Mouse (Mus musculus) CH12.LX (cell line): ENCODE measurements at regions not wholly inside any gene's neighbourhood (a gene's known extent, or its start where the extent isn't known, plus 50 kb on each side); places are given as distances from the start of the nearest gene placed in this dataset.

Experiments
- DNase-seq: peaks from one replicate; pipeline ENCODE4 v3.0.0-alpha.2; 2013; ENCODE audit errors: extremely low read depth
- H3K27ac ChIP-seq: 2 replicates; pipeline ENCODE4 v1.5.1; 2012; ENCODE audit warnings: low read depth, mild to moderate bottlenecking, control low read depth, moderate library complexity; ENCODE audit not compliant: insufficient read depth
- H3K27me3 ChIP-seq: replicated peaks from 2 replicates; pipeline ENCODE3; 2012; ENCODE audit warnings: inconsistent platforms
- H3K36me3 ChIP-seq, 2 experiments: replicated peaks in 1 of 2; 2 replicates each; pipeline versions ENCODE3 to v1.6.1; 2012; ENCODE audit warnings: inconsistent platforms in 1 of 2, low read length in 1 of 2, mild to moderate bottlenecking in 1 of 2, mixed read lengths in 1 of 2, moderate library complexity in 1 of 2; ENCODE audit not compliant: control insufficient read depth in 1 of 2, insufficient read depth in 1 of 2
- H3K4me1 ChIP-seq, 2 experiments: 2 replicates each; pipeline ENCODE4 v1.6.1; 2012; ENCODE audit warnings: inconsistent platforms in 1 of 2, moderate library complexity in 1 of 2; ENCODE audit not compliant: insufficient read depth in 2 of 2, control insufficient read depth in 1 of 2
- H3K4me2 ChIP-seq: 2 replicates; pipeline ENCODE4 v1.6.1; 2012; ENCODE audit warnings: low read depth, mild to moderate bottlenecking, control low read depth; ENCODE audit not compliant: poor library complexity, insufficient read depth, severe bottlenecking
- H3K4me3 ChIP-seq, 3 experiments: fragments of 150-350 bp in 1 of 3; sonication (generic) in 1 of 3; replicated peaks in 1 of 3; 2 replicates each; pipeline versions ENCODE3 to v1.5.1; 2011 to 2012; ENCODE audit warnings: low read depth in 2 of 3, low read length in 2 of 3, mild to moderate bottlenecking in 2 of 3, moderate library complexity in 2 of 3, control low read depth in 1 of 3, improper control_type of control experiment in 1 of 3, inconsistent platforms in 1 of 3, mixed read lengths in 1 of 3; ENCODE audit not compliant: poor library complexity in 1 of 3
- H3K79me2 ChIP-seq: replicated peaks from 2 replicates; pipeline ENCODE4 v1.6.1; 2012; ENCODE audit warnings: mild to moderate bottlenecking, moderate library complexity; ENCODE audit not compliant: control insufficient read depth, poor library complexity, insufficient read depth, severe bottlenecking; ENCODE audit errors: extremely low read depth
- H3K9ac ChIP-seq: 2 replicates; pipeline ENCODE4 v1.6.1; 2012; ENCODE audit warnings: low read depth, mild to moderate bottlenecking, control low read depth, moderate library complexity; ENCODE audit not compliant: insufficient read depth
- H3K9me3 ChIP-seq: replicated peaks from 2 replicates; pipeline ENCODE3; 2012; ENCODE audit warnings: low read length, inconsistent platforms, mixed read lengths
- BHLHE40 ChIP-seq: IDR thresholded peaks from 2 replicates; pipeline ENCODE4 v1.6.1; 2011; ENCODE audit warnings: mild to moderate bottlenecking, low read depth, low read length, improper control_type of control experiment
- CHD1 ChIP-seq: IDR thresholded peaks from 2 replicates; pipeline ENCODE4 v1.6.1; 2012; ENCODE audit warnings: low read depth, low read length, improper control_type of control experiment, inconsistent platforms
- CHD2 ChIP-seq: IDR thresholded peaks from 2 replicates; pipeline ENCODE4 v1.6.1; 2011; ENCODE audit warnings: low read length, improper control_type of control experiment
- CTCF ChIP-seq, 2 experiments: IDR thresholded peaks in 1 of 2; conservative IDR thresholded peaks in 1 of 2; 2 replicates each; pipeline ENCODE4 v1.5.1; 2011 to 2012; ENCODE audit warnings: low read depth in 2 of 2, low read length in 2 of 2, improper control_type of control experiment in 1 of 2, inconsistent platforms in 1 of 2, mild to moderate bottlenecking in 1 of 2, moderate library complexity in 1 of 2
- EP300 ChIP-seq: IDR thresholded peaks from 2 replicates; pipeline ENCODE4 v1.6.1; 2011; ENCODE audit warnings: low read length, improper control_type of control experiment
- ETS1 ChIP-seq: conservative IDR thresholded peaks from 2 replicates; pipeline ENCODE4 v1.6.1; 2012; ENCODE audit warnings: low read depth, mild to moderate bottlenecking, inconsistent platforms, low read length, improper control_type of control experiment, moderate library complexity
- GABPA ChIP-seq: IDR thresholded peaks from 2 replicates; pipeline ENCODE4 v1.6.1; 2012; ENCODE audit warnings: low read depth, low read length, improper control_type of control experiment, inconsistent platforms; ENCODE audit not compliant: insufficient replicate concordance
- HCFC1 ChIP-seq: IDR thresholded peaks from 2 replicates; pipeline ENCODE4 v1.6.1; 2012; ENCODE audit warnings: low read depth, mild to moderate bottlenecking, inconsistent platforms, low read length, improper control_type of control experiment
- IRF4 ChIP-seq: IDR thresholded peaks from 2 replicates; pipeline ENCODE4 v1.6.1; 2014; ENCODE audit warnings: low read depth, mild to moderate bottlenecking, inconsistent platforms, low read length, improper control_type of control experiment
- JUN ChIP-seq: IDR thresholded peaks from 2 replicates; pipeline ENCODE4 v1.6.1; 2011; ENCODE audit warnings: low read depth, mild to moderate bottlenecking, low read length, improper control_type of control experiment, moderate library complexity; ENCODE audit not compliant: insufficient read depth
- JUND ChIP-seq: conservative IDR thresholded peaks from 2 replicates; pipeline ENCODE4 v1.6.1; 2011; ENCODE audit warnings: low read depth, low read length, improper control_type of control experiment
- KAT2A ChIP-seq: IDR thresholded peaks from 2 replicates; pipeline ENCODE4 v1.6.1; 2012; ENCODE audit warnings: low read length, improper control_type of control experiment, inconsistent platforms; ENCODE audit not compliant: insufficient replicate concordance
- MAFK ChIP-seq: IDR thresholded peaks from 2 replicates; pipeline ENCODE4 v1.6.1; 2011; ENCODE audit warnings: low read length, improper control_type of control experiment; ENCODE audit not compliant: insufficient replicate concordance
- MEF2A ChIP-seq: IDR thresholded peaks from 2 replicates; pipeline ENCODE4 v1.6.1; 2014; ENCODE audit warnings: low read depth, mild to moderate bottlenecking, inconsistent platforms, low read length, improper control_type of control experiment, borderline replicate concordance
- MXI1 ChIP-seq: IDR thresholded peaks from 2 replicates; pipeline ENCODE4 v1.6.1; 2011; ENCODE audit warnings: mild to moderate bottlenecking, low read depth, low read length, improper control_type of control experiment
- MYC ChIP-seq: IDR thresholded peaks from 2 replicates; pipeline ENCODE4 v1.6.1; 2011; ENCODE audit warnings: low read depth, mild to moderate bottlenecking, improper control_type of control experiment, low read length
- NRF1 ChIP-seq: IDR thresholded peaks from 2 replicates; pipeline ENCODE4 v1.6.1; 2014; ENCODE audit warnings: low read depth, mild to moderate bottlenecking, inconsistent platforms, low read length, improper control_type of control experiment, moderate library complexity
- POLR2A ChIP-seq: IDR thresholded peaks from 2 replicates; pipeline ENCODE4 v1.6.1; 2011; ENCODE audit warnings: low read depth, mild to moderate bottlenecking, improper control_type of control experiment, low read length
- POLR2AphosphoS2 ChIP-seq: IDR thresholded peaks from 2 replicates; pipeline ENCODE4 v1.6.1; 2011; ENCODE audit warnings: low read depth, low read length, improper control_type of control experiment
- RCOR1 ChIP-seq: conservative IDR thresholded peaks from 2 replicates; pipeline ENCODE4 v1.6.1; 2012; ENCODE audit warnings: low read depth, mild to moderate bottlenecking, inconsistent platforms, low read length, improper control_type of control experiment
- SIN3A ChIP-seq: IDR thresholded peaks from 2 replicates; pipeline ENCODE4 v1.6.1; 2012; ENCODE audit warnings: low read length, improper control_type of control experiment, inconsistent platforms
- SMC3 ChIP-seq: IDR thresholded peaks from 2 replicates; pipeline ENCODE4 v1.6.1; 2011; ENCODE audit warnings: low read depth, low read length, improper control_type of control experiment
- TBP ChIP-seq: conservative IDR thresholded peaks from 2 replicates; pipeline ENCODE4 v1.6.1; 2011; ENCODE audit warnings: low read depth, low read length, improper control_type of control experiment
- TCF12 ChIP-seq: IDR thresholded peaks from 2 replicates; pipeline ENCODE4 v1.6.1; 2014; ENCODE audit warnings: low read depth, mild to moderate bottlenecking, inconsistent platforms, low read length, improper control_type of control experiment
- UBTF ChIP-seq: IDR thresholded peaks from 2 replicates; pipeline ENCODE4 v1.6.1; 2012; ENCODE audit warnings: low read depth, mild to moderate bottlenecking, inconsistent platforms, low read length, improper control_type of control experiment, moderate library complexity
- ZC3H11A ChIP-seq: IDR thresholded peaks from 2 replicates; pipeline ENCODE4 v1.6.1; 2012; ENCODE audit warnings: low read depth, mild to moderate bottlenecking, inconsistent platforms, low read length, improper control_type of control experiment
- ZKSCAN1 ChIP-seq: IDR thresholded peaks from 2 replicates; pipeline ENCODE4 v1.6.1; 2012; ENCODE audit warnings: low read depth, inconsistent platforms, low read length, improper control_type of control experiment, borderline replicate concordance
- ZNF384 ChIP-seq: IDR thresholded peaks from 2 replicates; pipeline ENCODE4 v1.6.1; 2012; ENCODE audit warnings: low read depth, low read length, improper control_type of control experiment, inconsistent platforms
- dilution Hi-C: fragments of 300-500 bp; cut with MboI; formaldehyde crosslinking; loops from 2 replicates; pipeline ENCODE4 v1.14.3; 2020; ENCODE audit warnings: low sequenced_read_pairs; ENCODE audit not compliant: extremely low pct_unique_long_range_greater_than_20kb, extremely low pct_ligation_motif_present
- in situ Hi-C: fragments of 300-500 bp; cut with MboI; formaldehyde crosslinking; loops from 3 replicates; pipeline ENCODE4 v1.14.3; 2019; ENCODE audit warnings: low sequenced_read_pairs, low pct_ligation_motif_present, low pct_unique_long_range_greater_than_20kb, mixed read lengths

- Histone ChIP-seq H3K4me1 (no peaks in the 10 kb centered on the region), H3K27ac (no peak overlapping the region), H3K4me2 (no peak overlapping the region), H3K36me3 (no peaks in the 10 kb centered on the region), H3K9ac (no peak overlapping the region), H3K79me2 (no peaks in the 10 kb centered on the region), H3K4me3 (no peak overlapping the region), H3K9me3 (no peaks in the 10 kb centered on the region), H3K27me3 (no peaks in the 10 kb centered on the region)
- dilution Hi-C loops (no loop called here), in situ Hi-C loops (no loop called here)
- no peak for DNase-seq
- TF ChIP-seq TBP = no peak
- TF ChIP-seq UBTF = no peak
- TF ChIP-seq BHLHE40 = no peak
- TF ChIP-seq HCFC1 = no peak
- TF ChIP-seq SMC3 = no peak
- TF ChIP-seq RCOR1 = no peak
- TF ChIP-seq JUN = no peak
- no peak for TF ChIP-seq CHD1
- no peak for TF ChIP-seq MAFK
- TF ChIP-seq NRF1 = no peak
- TF ChIP-seq ZNF384 = no peak
- no peak for TF ChIP-seq EP300
- TF ChIP-seq SIN3A = no peak
These were observed 145.0 kb downstream of the Spata18 start for GRCm38 (mm10) chr5:73796201-73796600.

GRCm38 (mm10) chr5:73797980-73798379 is 146.8 kb downstream of the Spata18 start:
- Histone ChIP-seq H3K4me2 (no peak overlapping the region), H3K79me2 (no peaks in the 10 kb centered on the region), H3K9ac (no peak overlapping the region), H3K36me3 (no peaks in the 10 kb centered on the region), H3K27me3 (no peaks in the 10 kb centered on the region), H3K4me1 (no peaks in the 10 kb centered on the region), H3K9me3 (no peaks in the 10 kb centered on the region), H3K4me3 (no peak overlapping the region), H3K27ac (no peak overlapping the region)
- dilution Hi-C loops = no loop called here
- in situ Hi-C loops = no loop called here
- no peak for DNase-seq
- no peak for TF ChIP-seq MYC
- TF ChIP-seq ZKSCAN1 = no peak
- no peak for TF ChIP-seq GABPA
- no peak for TF ChIP-seq IRF4
- no peak for TF ChIP-seq EP300
- no peak for TF ChIP-seq TCF12
- TF ChIP-seq POLR2A = no peak
- TF ChIP-seq ZC3H11A = no peak
- no peak for TF ChIP-seq ETS1
- TF ChIP-seq MEF2A = no peak
- no peak for TF ChIP-seq NRF1
- no peak for TF ChIP-seq KAT2A
- no peak for TF ChIP-seq JUND
- TF ChIP-seq POLR2AphosphoS2 = no peak
- no peak for TF ChIP-seq CTCF (conservative IDR thresholded peaks at IDR 0.05 in 1 of 2, IDR thresholded peaks at IDR 0.05 in 1 of 2; ENCODE audit: low read depth in 2 of 2, low read length in 2 of 2)
- no peak for TF ChIP-seq RCOR1
- no peak for TF ChIP-seq MXI1
- no peak for TF ChIP-seq CHD2
